In genomic region chr2:181581016-181581401, GRCm38 (mm10) we compare ENCODE assay signal across 8 mouse cellular contexts. TPM values are rescaled to one million over a fixed set of nuclear protein-coding genes. Genes with fewer than 3 reads are reported as not detected.
DNase-seq lines count a peak whose midpoint lies in the region; ATAC-seq and TF ChIP-seq lines count a peak whose summit lies in the region.

No protein-coding gene starts in this region.

- H3K9ac ChIP-seq in heart, embryonic 12.5 days, result peak overlapping the region; percentile 89
- H3K9ac ChIP-seq in kidney, embryonic 16.5 days (replicated peaks; ENCODE audit: low read length), result peak overlapping the region; percentile 83
- H3K9ac ChIP-seq in liver, adult 2 months (ENCODE audit: low read depth, low read length), result peak overlapping the region; percentile 90

- TF ChIP-seq POLR2A in bone marrow macrophage, adult 2 months (IDR thresholded peaks at IDR 0.05; ENCODE audit: borderline replicate concordance, low read depth, low read length), result no peak
- TF ChIP-seq POLR2A in liver, adult 2 months (IDR thresholded peaks at IDR 0.05; ENCODE audit: extremely low read depth, insufficient read depth, low read length), result no peak

- H3K4me1 ChIP-seq in bone marrow macrophage, adult 2 months (ENCODE audit: control insufficient read depth, insufficient read depth, low read length), result peaks cover 12% of the 10 kb centered on the region
- H3K4me1 ChIP-seq in erythroblast, embryonic 14.5 days (ENCODE audit: control insufficient read depth), result peaks cover 88% of the 10 kb centered on the region
- H3K4me1 ChIP-seq in heart, embryonic 12.5 days (replicated peaks), result peaks cover 42% of the 10 kb centered on the region
- H3K4me1 ChIP-seq in kidney, embryonic 16.5 days (ENCODE audit: insufficient read depth, low read length), result peaks cover 35% of the 10 kb centered on the region
- H3K4me1 ChIP-seq in liver, adult 2 months (ENCODE audit: control insufficient read depth, insufficient read depth, low read length), result peaks cover 16% of the 10 kb centered on the region; the same call in 1 of the 2 replicates

- under 1% methylated on average over 11 of the region's 11 CpGs for WGBS in heart, embryonic 12.5 days
- 0% methylated on average over 11 of the region's 11 CpGs for WGBS in kidney, embryonic 16.5 days
- whole genome bisulfite sequencing in liver, adult 2 months, result 0% methylated on average over 11 of the region's 11 CpGs

- peak overlapping the region; percentile 71 for H3K4me2 ChIP-seq in heart, embryonic 12.5 days
- peak overlapping the region; percentile 88 for H3K4me2 ChIP-seq in kidney, embryonic 16.5 days (replicated peaks; ENCODE audit: low read depth, low read length)

- ATAC-seq in heart, embryonic 12.5 days (ENCODE audit: insufficient number of reproducible peaks, low FRiP score), result peak; percentile 84
- ATAC-seq in kidney, embryonic 16.5 days (ENCODE audit: low FRiP score, low TSS enrichment), result peak; percentile 79
- ATAC-seq in monocyte, adult 5-6 weeks (replicated peaks; ENCODE audit: insufficient number of reproducible peaks, low FRiP score, low TSS enrichment, poor library complexity, severe bottlenecking), result peak; percentile 86

- H3K4me3 ChIP-seq in bone marrow macrophage, adult 2 months (ENCODE audit: insufficient read depth, low read length), result peak overlapping the region; percentile 96
- H3K4me3 ChIP-seq in erythroblast, embryonic 14.5 days (replicated peaks), result peak overlapping the region; percentile 83
- peak overlapping the region; percentile 77 for H3K4me3 ChIP-seq in heart, embryonic 12.5 days
- H3K4me3 ChIP-seq in kidney, embryonic 16.5 days (ENCODE audit: low read length), result peak overlapping the region; percentile 68
- peak overlapping the region; percentile 85 for H3K4me3 ChIP-seq in liver, adult 2 months (ENCODE audit: insufficient read depth, low read depth, low read length)

- peaks cover 13% of the 10 kb centered on the region; the same call in 1 of the 2 replicates for H3K79me2 ChIP-seq in liver, adult 2 months (ENCODE audit: control insufficient read depth, insufficient read depth, low read length)

- TF ChIP-seq CTCF in bone marrow macrophage, adult 2 months (IDR thresholded peaks at IDR 0.05; ENCODE audit: low read depth, low read length), result peak; percentile 63
- TF ChIP-seq CTCF in liver, adult 2 months (IDR thresholded peaks at IDR 0.05; ENCODE audit: low read depth, low read length), result peak; percentile 93

- H3K27ac ChIP-seq in bone marrow macrophage, adult 2 months (ENCODE audit: insufficient read depth, low read depth, low read length), result peak overlapping the region; percentile 82
- peak overlapping the region; percentile 96 for H3K27ac ChIP-seq in heart, embryonic 12.5 days (ENCODE audit: poor library complexity, severe bottlenecking)
- H3K27ac ChIP-seq in kidney, embryonic 16.5 days (ENCODE audit: low read length), result peak overlapping the region; percentile 93
- H3K27ac ChIP-seq in liver, adult 2 months (replicated peaks; ENCODE audit: insufficient read depth, low read depth, low read length), result peak overlapping the region; percentile 94

- DNase-seq in CD4-positive helper T cell, adult 2 months (ENCODE audit: low read depth, low spot score), result peak; percentile 92
- DNase-seq in liver, adult 2 months (ENCODE audit: extremely low read depth, low read depth, low spot score), result peak; percentile 88
- peak; percentile 81 to 92 for DNase-seq in spleen, postnatal 4 days (ENCODE audit: low spot score in 2 of 2)

- H3K9me3 ChIP-seq in erythroblast, embryonic 14.5 days (ENCODE audit: control insufficient read depth, low read length), result no peaks in the 10 kb centered on the region
- no peaks in the 10 kb centered on the region for H3K9me3 ChIP-seq in heart, embryonic 12.5 days (replicated peaks)
- no peaks in the 10 kb centered on the region for H3K9me3 ChIP-seq in kidney, embryonic 16.5 days (ENCODE audit: low read length)

- H3K36me3 ChIP-seq in erythroblast, embryonic 14.5 days (ENCODE audit: control insufficient read depth), result peaks cover 39% of the 10 kb centered on the region
- peaks cover 25% of the 10 kb centered on the region for H3K36me3 ChIP-seq in heart, embryonic 12.5 days
- peaks cover 21% of the 10 kb centered on the region for H3K36me3 ChIP-seq in kidney, embryonic 16.5 days (ENCODE audit: insufficient read depth, low read length)
- no peaks in the 10 kb centered on the region for H3K36me3 ChIP-seq in liver, adult 2 months (ENCODE audit: control insufficient read depth, insufficient read depth, low read length)

- H3K27me3 ChIP-seq in erythroblast, embryonic 14.5 days (ENCODE audit: control insufficient read depth), result no peaks in the 10 kb centered on the region
- no peaks in the 10 kb centered on the region for H3K27me3 ChIP-seq in heart, embryonic 12.5 days (replicated peaks)
- H3K27me3 ChIP-seq in kidney, embryonic 16.5 days (ENCODE audit: insufficient read depth, low read length), result no peaks in the 10 kb centered on the region
- no peaks in the 10 kb centered on the region for H3K27me3 ChIP-seq in liver, adult 2 months (ENCODE audit: control insufficient read depth, insufficient read depth, low read length)

RNA-seq across cellular contexts. Expression of gene Uckl1, which starts 3.7 kb away (rescaled TPM):
- polyA plus RNA-seq in bone marrow macrophage, adult 2 months (2012; ENCODE audit: insufficient read depth, insufficient read length, missing spikeins), result 108 and 113 TPM in 2 replicates
- polyA plus RNA-seq in erythroblast, embryonic 14.5 days (2012), result 1.5 and 1.9 TPM in 2 replicates
- 64.2 and 65.3 TPM in 2 replicates for polyA plus RNA-seq in heart, embryonic 12.5 days (2016; fragmentation: Nextera tagmentation; extraction: Ambion mirVana)
- polyA plus RNA-seq in kidney, embryonic 16.5 days (2015; fragmentation: Nextera tagmentation; extraction: Ambion mirVana), result 66.9 and 71.7 TPM in 2 replicates
- 28.1 and 30.9 TPM in 2 replicates for total RNA-seq in liver, adult 2 months (2014; rRNA removed)
- polyA plus RNA-seq in liver, adult 2 months (2012; rRNA removed), result 49.1 and 90.1 TPM in 2 replicates
- total RNA-seq in monocyte, adult 5-6 weeks (2017), result 106 to 183 TPM (median 161 TPM) in 3 replicates

RNA-seq across cellular contexts. Expression of gene Prpf6, which starts 10.7 kb away (rescaled TPM):
- polyA plus RNA-seq in bone marrow macrophage, adult 2 months (2012; ENCODE audit: insufficient read depth, insufficient read length, missing spikeins), result 38.1 and 45.7 TPM in 2 replicates
- 1.4 and 1.5 TPM in 2 replicates for polyA plus RNA-seq in erythroblast, embryonic 14.5 days (2012)
- 46.8 and 48.8 TPM in 2 replicates for polyA plus RNA-seq in heart, embryonic 12.5 days (2016; fragmentation: Nextera tagmentation; extraction: Ambion mirVana)
- polyA plus RNA-seq in kidney, embryonic 16.5 days (2015; fragmentation: Nextera tagmentation; extraction: Ambion mirVana), result 75.2 and 79.7 TPM in 2 replicates
- total RNA-seq in liver, adult 2 months (2014; rRNA removed), result 24.3 and 27.3 TPM in 2 replicates
- polyA plus RNA-seq in liver, adult 2 months (2012; rRNA removed), result 11.1 and 13.4 TPM in 2 replicates
- 65.7 to 104 TPM (median 96.6 TPM) in 3 replicates for total RNA-seq in monocyte, adult 5-6 weeks (2017)

RNA-seq across cellular contexts. Expression of gene Zfp512b, which starts 11.6 kb away (rescaled TPM):
- 18.6 and 23.0 TPM in 2 replicates for polyA plus RNA-seq in bone marrow macrophage, adult 2 months (2012; ENCODE audit: insufficient read depth, insufficient read length, missing spikeins)
- 0.22 and 0.24 TPM in 2 replicates for polyA plus RNA-seq in erythroblast, embryonic 14.5 days (2012)
- 44.8 and 46.1 TPM in 2 replicates for polyA plus RNA-seq in heart, embryonic 12.5 days (2016; fragmentation: Nextera tagmentation; extraction: Ambion mirVana)
- polyA plus RNA-seq in kidney, embryonic 16.5 days (2015; fragmentation: Nextera tagmentation; extraction: Ambion mirVana), result 37.8 and 41.1 TPM in 2 replicates
- 9.5 and 15.1 TPM in 2 replicates for total RNA-seq in liver, adult 2 months (2014; rRNA removed)
- polyA plus RNA-seq in liver, adult 2 months (2012; rRNA removed), result 16.9 and 28.0 TPM in 2 replicates
- total RNA-seq in monocyte, adult 5-6 weeks (2017), result 6.6 to 20.6 TPM (median 10.2 TPM) in 3 replicates

RNA-seq across cellular contexts. Expression of gene Samd10, which starts 18.0 kb away (rescaled TPM):
- polyA plus RNA-seq in bone marrow macrophage, adult 2 months (2012; ENCODE audit: insufficient read depth, insufficient read length, missing spikeins), result 5.0 and 5.3 TPM in 2 replicates
- polyA plus RNA-seq in erythroblast, embryonic 14.5 days (2012), result 0.08 TPM in 1 of 2 replicates, not detected in the other
- 12.4 and 13.4 TPM in 2 replicates for polyA plus RNA-seq in heart, embryonic 12.5 days (2016; fragmentation: Nextera tagmentation; extraction: Ambion mirVana)
- 29.5 and 31.4 TPM in 2 replicates for polyA plus RNA-seq in kidney, embryonic 16.5 days (2015; fragmentation: Nextera tagmentation; extraction: Ambion mirVana)
- total RNA-seq in liver, adult 2 months (2014; rRNA removed), result 0.54 and 0.55 TPM in 2 replicates
- 2.2 and 4.6 TPM in 2 replicates for polyA plus RNA-seq in liver, adult 2 months (2012; rRNA removed)
- 1.5 to 5.5 TPM (median 4.5 TPM) in 3 replicates for total RNA-seq in monocyte, adult 5-6 weeks (2017)

Comparison
In these comparisons a context has a peak if more than half of its experiments do, and no peak if none do; other contexts are left out.
1. Peak in every context shown above with its lines: DNase-seq, ATAC-seq, H3K4me3 ChIP-seq and H3K27ac ChIP-seq.
2. RNA of gene Uckl1, which starts 3.7 kb away (polyA plus RNA-seq): 108 to 113 TPM in bone marrow macrophage, adult 2 months, 49.1 to 90.1 TPM in liver, adult 2 months, 66.9 to 71.7 TPM in kidney, embryonic 16.5 days and 64.2 to 65.3 TPM in heart, embryonic 12.5 days; 1.5 to 1.9 TPM in erythroblast, embryonic 14.5 days; every median in the first group is over 10 times any median in the second.
3. RNA of gene Zfp512b, which starts 11.6 kb away (polyA plus RNA-seq): 44.8 to 46.1 TPM in heart, embryonic 12.5 days, 37.8 to 41.1 TPM in kidney, embryonic 16.5 days, 16.9 to 28.0 TPM in liver, adult 2 months and 18.6 to 23.0 TPM in bone marrow macrophage, adult 2 months; 0.22 to 0.24 TPM in erythroblast, embryonic 14.5 days; every median in the first group is over 10 times any median in the second.